Mouse (Mus musculus): ENCODE measurements around the gene Ccdc8.
A peak's percentile ranks its signal among the peaks of the same experiment; 100 is the strongest.

The Ccdc8 gene

GRCm38 (mm10) chr7:16992451-16992807 lies at the start of gene Ccdc8:
Ccdc8 (plus strand) TSS chr7:16992708.
- TF ChIP-seq CTCF (conservative IDR thresholded peaks at IDR 0.05; ENCODE audit: low read length): no peak
- TF ChIP-seq NANOG (IDR thresholded peaks at IDR 0.05; ENCODE audit: borderline replicate concordance, low read length): no peak
- no peak for TF ChIP-seq POU5F1 (IDR thresholded peaks at IDR 0.05; ENCODE audit: borderline replicate concordance, low read length)
- Histone ChIP-seq H3K9me3 (ENCODE audit: low read length) (no peaks in the 10 kb centered on the region), H3K36me3 (ENCODE audit: insufficient read depth, low read length) (peaks cover 20% of the 10 kb centered on the region)

GRCm38 (mm10) chr7:16942861-16943260 lies 49.6 kb upstream of the Ccdc8 start:
- peaks cover 40% of the 10 kb centered on the region for H3K27me3 ChIP-seq (ENCODE audit: insufficient read depth, low read length)

More at GRCm38 (mm10) chr7:16992451-16992807, at the start of gene Ccdc8:
- Histone ChIP-seq H3K4me3 (replicated peaks; ENCODE audit: low read length) (peak within 1 kb of the TSS; percentile 81), H3K4me1 (replicated peaks; ENCODE audit: low read depth, low read length) (peaks cover 59% of the 10 kb centered on the region), H3K27me3 (ENCODE audit: insufficient read depth, low read length) (peaks cover 22% of the 10 kb centered on the region)

GRCm38 (mm10) chr7:16944061-16944807 lies 48.3 kb upstream of the Ccdc8 start, which contains the start of gene Pnmal2:
Pnmal2 (plus strand) TSS chr7:16944682.
- Histone ChIP-seq H3K36me3 (ENCODE audit: insufficient read depth, low read length) (no peaks in the 10 kb centered on the region), H3K27me3 (ENCODE audit: insufficient read depth, low read length) (peaks cover 52% of the 10 kb centered on the region), H3K4me1 (replicated peaks; ENCODE audit: low read depth, low read length) (peaks cover 45% of the 10 kb centered on the region), H3K4me3 (replicated peaks; ENCODE audit: low read length) (peak within 1 kb of the TSS; percentile 84), H3K9me3 (ENCODE audit: low read length) (peaks cover 6% of the 10 kb centered on the region; the same call in 1 of the 2 replicates)
- no peak for TF ChIP-seq CTCF (conservative IDR thresholded peaks at IDR 0.05; ENCODE audit: low read length)
- no peak for TF ChIP-seq NANOG (IDR thresholded peaks at IDR 0.05; ENCODE audit: borderline replicate concordance, low read length)
- no peak for TF ChIP-seq POU5F1 (IDR thresholded peaks at IDR 0.05; ENCODE audit: borderline replicate concordance, low read length)

More at GRCm38 (mm10) chr7:16942861-16943260, 49.6 kb upstream of the Ccdc8 start:
- TF ChIP-seq NANOG (IDR thresholded peaks at IDR 0.05; ENCODE audit: borderline replicate concordance, low read length): no peak
- TF ChIP-seq POU5F1 (IDR thresholded peaks at IDR 0.05; ENCODE audit: borderline replicate concordance, low read length): no peak
- no peak for TF ChIP-seq CTCF (conservative IDR thresholded peaks at IDR 0.05; ENCODE audit: low read length)
- Histone ChIP-seq H3K9me3 (ENCODE audit: low read length) (peaks cover 6% of the 10 kb centered on the region; the same call in 1 of the 2 replicates), H3K36me3 (ENCODE audit: insufficient read depth, low read length) (no peaks in the 10 kb centered on the region), H3K4me3 (replicated peaks; ENCODE audit: low read length) (no peak overlapping the region), H3K4me1 (replicated peaks; ENCODE audit: low read depth, low read length) (peaks cover 38% of the 10 kb centered on the region)

- H3K4me3 ChIP-seq (replicated peaks; ENCODE audit: low read length): peak overlapping the region; percentile 84
- TF ChIP-seq CTCF (conservative IDR thresholded peaks at IDR 0.05; ENCODE audit: low read length): no peak
- TF ChIP-seq NANOG (IDR thresholded peaks at IDR 0.05; ENCODE audit: borderline replicate concordance, low read length): no peak
- no peak for TF ChIP-seq POU5F1 (IDR thresholded peaks at IDR 0.05; ENCODE audit: borderline replicate concordance, low read length)
- H3K36me3 ChIP-seq (ENCODE audit: insufficient read depth, low read length): no peaks in the 10 kb centered on the region
- peaks cover 51% of the 10 kb centered on the region for H3K4me1 ChIP-seq (replicated peaks; ENCODE audit: low read depth, low read length)
- peaks cover 6% of the 10 kb centered on the region; the same call in 1 of the 2 replicates for H3K9me3 ChIP-seq (ENCODE audit: low read length)
- H3K27me3 ChIP-seq (ENCODE audit: insufficient read depth, low read length): peaks cover 56% of the 10 kb centered on the region
These were observed 47.6 kb upstream of the Ccdc8 start for GRCm38 (mm10) chr7:16944808-16945315.

- peaks cover 57% of the 10 kb centered on the region for H3K27me3 ChIP-seq (ENCODE audit: insufficient read depth, low read length)
These were observed 47.1 kb upstream of the Ccdc8 start for GRCm38 (mm10) chr7:16945419-16945818.

GRCm38 (mm10) chr7:16946441-16947348 lies 45.8 kb upstream of the Ccdc8 start:
- Histone ChIP-seq H3K4me1 (replicated peaks; ENCODE audit: low read depth, low read length) (peaks cover 64% of the 10 kb centered on the region), H3K36me3 (ENCODE audit: insufficient read depth, low read length) (no peaks in the 10 kb centered on the region), H3K4me3 (replicated peaks; ENCODE audit: low read length) (peak overlapping the region; percentile 74), H3K27me3 (ENCODE audit: insufficient read depth, low read length) (peaks cover 59% of the 10 kb centered on the region), H3K9me3 (ENCODE audit: low read length) (peaks cover 6% of the 10 kb centered on the region; the same call in 1 of the 2 replicates)
- TF ChIP-seq NANOG (IDR thresholded peaks at IDR 0.05; ENCODE audit: borderline replicate concordance, low read length) (no peak), CTCF (conservative IDR thresholded peaks at IDR 0.05; ENCODE audit: low read length) (no peak), POU5F1 (IDR thresholded peaks at IDR 0.05; ENCODE audit: borderline replicate concordance, low read length) (no peak)

More at GRCm38 (mm10) chr7:16945419-16945818, 47.1 kb upstream of the Ccdc8 start:
- Histone ChIP-seq H3K4me1 (replicated peaks; ENCODE audit: low read depth, low read length) (peaks cover 56% of the 10 kb centered on the region), H3K9me3 (ENCODE audit: low read length) (peaks cover 6% of the 10 kb centered on the region; the same call in 1 of the 2 replicates), H3K4me3 (replicated peaks; ENCODE audit: low read length) (peak overlapping the region; percentile 84), H3K36me3 (ENCODE audit: insufficient read depth, low read length) (no peaks in the 10 kb centered on the region)
- TF ChIP-seq POU5F1 (IDR thresholded peaks at IDR 0.05; ENCODE audit: borderline replicate concordance, low read length) (no peak), NANOG (IDR thresholded peaks at IDR 0.05; ENCODE audit: borderline replicate concordance, low read length) (no peak), CTCF (conservative IDR thresholded peaks at IDR 0.05; ENCODE audit: low read length) (no peak)

- Histone ChIP-seq H3K4me1 (replicated peaks; ENCODE audit: low read depth, low read length) (peaks cover 71% of the 10 kb centered on the region), H3K4me3 (replicated peaks; ENCODE audit: low read length) (peak overlapping the region; percentile 74), H3K36me3 (ENCODE audit: insufficient read depth, low read length) (no peaks in the 10 kb centered on the region), H3K9me3 (ENCODE audit: low read length) (peaks cover 6% of the 10 kb centered on the region; the same call in 1 of the 2 replicates), H3K27me3 (ENCODE audit: insufficient read depth, low read length) (peaks cover 59% of the 10 kb centered on the region)
- TF ChIP-seq POU5F1 (IDR thresholded peaks at IDR 0.05; ENCODE audit: borderline replicate concordance, low read length) (no peak), CTCF (conservative IDR thresholded peaks at IDR 0.05; ENCODE audit: low read length) (no peak), NANOG (IDR thresholded peaks at IDR 0.05; ENCODE audit: borderline replicate concordance, low read length) (no peak)
These were observed 45.1 kb upstream of the Ccdc8 start for GRCm38 (mm10) chr7:16947349-16947895.
